Mouse (Mus musculus) kidney, postnatal 4 days (tissue): ENCODE measurements at regions not wholly inside any gene's neighbourhood (a gene's known extent, or its start where the extent isn't known, plus 50 kb on each side); places are given as distances from the start of the nearest gene placed in this dataset.

Experiments
- DNase-seq, 2 experiments: peaks; one replicate each; pipeline ENCODE4 v3.0.0; 2021; ENCODE audit warnings: mixed read lengths in 2 of 2

DNA sequence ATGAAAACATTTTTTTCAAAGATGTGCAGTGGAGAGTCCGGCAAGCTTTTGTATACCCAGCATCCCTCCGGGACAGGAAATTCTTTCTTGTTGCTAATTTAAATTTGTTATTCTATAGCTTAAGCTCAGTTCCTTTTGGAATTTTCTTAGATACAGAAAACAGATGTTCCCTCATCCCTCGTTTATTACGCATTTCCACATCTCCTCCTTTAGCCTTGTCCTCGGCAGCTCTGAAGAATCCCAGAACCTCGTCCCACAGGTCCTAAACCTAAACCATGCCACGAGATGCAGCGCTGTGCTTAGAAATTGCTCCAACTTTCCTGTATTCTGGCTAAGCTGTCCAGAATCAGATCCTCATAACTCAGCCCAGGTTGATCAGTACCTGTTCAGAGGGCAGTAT lies 332.0 kb downstream of the Adgrl2 start:
- no peak for DNase-seq

DNA sequence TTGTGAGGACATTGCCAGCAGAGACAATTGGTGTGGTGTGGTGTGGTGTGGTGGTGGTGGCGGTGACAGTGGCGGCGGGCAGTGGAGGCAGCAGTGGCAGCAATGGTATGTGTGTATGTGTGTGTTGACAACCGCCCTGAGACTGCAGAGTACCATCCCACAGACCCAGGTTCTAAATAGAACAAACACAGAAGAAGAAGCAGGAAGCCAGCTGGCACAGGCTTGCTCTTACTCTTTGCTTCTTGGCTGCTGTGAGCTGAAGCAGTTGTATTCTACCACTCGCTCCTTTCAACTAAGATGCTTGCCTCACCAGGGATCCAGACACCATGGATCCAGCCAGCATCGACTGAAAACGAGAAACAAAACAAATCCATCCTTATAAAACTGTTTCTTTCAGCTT lies 334.2 kb downstream of the Adgrl2 start:
- no peak for DNase-seq

DNA sequence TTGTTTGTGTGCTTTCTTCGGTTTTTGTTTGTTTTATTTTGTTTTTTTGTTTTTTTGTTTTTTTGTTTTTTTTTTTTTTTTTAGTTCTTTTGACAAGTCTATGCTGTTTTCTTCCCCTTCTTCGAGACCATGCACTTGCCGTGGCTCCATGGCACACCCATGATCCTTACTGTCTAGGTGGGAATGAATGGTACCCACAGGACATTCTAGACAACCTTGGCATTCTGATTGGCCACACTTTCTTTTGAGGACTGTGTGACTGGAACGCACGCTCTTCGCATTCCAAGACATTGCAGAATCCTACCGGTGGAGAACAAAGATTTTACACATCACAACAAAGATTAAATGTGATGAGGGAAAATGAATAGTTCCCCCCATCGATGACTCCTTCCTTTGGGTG lies 340.1 kb downstream of the Adgrl2 start:
- no peak for DNase-seq

DNA sequence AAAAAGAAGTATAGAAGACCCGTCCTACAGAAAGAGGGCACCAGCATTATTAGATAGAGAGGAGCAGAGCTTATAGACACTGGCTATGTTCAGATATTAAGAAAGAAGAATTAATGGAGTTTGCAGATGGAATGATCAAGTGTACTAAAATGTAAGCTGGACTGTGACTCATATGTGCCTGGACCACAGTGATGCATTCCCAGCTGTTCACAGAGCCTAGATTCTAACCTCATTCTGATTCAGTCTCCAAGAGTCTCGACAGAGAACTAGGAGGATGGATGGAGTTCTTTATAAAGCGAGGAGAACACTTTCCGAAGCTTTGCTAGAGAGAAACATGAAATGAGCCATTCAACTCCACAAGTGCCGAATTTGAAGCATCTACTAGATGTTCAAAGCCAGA lies 345.4 kb downstream of the Adgrl2 start:
- no peak for DNase-seq

DNA sequence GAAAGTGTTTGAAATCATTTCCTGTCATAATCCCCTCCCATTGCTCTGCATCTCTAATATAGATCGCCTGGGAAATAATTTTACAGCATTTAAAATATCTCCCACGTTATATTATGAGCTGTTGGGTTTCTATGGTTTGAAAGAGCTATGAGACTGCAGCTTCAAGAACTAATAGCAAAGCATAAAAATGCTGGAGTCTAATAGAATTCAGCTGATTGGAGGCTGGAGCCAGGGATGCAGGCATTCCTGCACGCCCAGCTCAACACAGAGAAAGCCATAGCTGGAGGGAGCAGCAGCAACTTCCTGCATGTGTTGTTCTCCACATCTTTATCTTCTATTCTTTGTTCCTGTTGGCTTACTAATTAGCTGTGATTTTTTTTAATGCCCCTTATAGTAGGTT lies 348.8 kb downstream of the Adgrl2 start:
- peak in 1 of 2 experiments; percentile 17 for DNase-seq

DNA sequence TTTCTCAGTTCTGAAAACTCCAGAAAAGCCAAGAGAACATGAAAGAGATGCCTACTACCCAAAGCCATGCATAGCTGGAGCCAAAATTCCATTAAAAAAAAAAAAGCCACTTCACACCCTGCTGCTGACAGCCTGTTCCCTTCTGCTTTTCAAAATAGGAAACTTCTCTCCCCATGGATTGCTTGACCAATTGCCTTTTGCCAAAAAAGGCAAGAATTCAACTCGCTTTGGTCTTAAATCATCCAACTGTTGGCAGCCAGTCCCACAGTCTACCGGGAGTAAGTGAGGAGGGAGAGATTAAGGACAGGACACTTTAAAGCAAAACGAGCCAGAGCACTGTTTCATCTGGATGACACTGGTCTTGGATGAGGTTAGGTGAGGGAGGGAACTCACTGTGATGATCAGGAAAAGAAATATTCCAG lies 349.7 kb downstream of the Adgrl2 start:
- DNase-seq: peak; percentile 47 to 69

DNA sequence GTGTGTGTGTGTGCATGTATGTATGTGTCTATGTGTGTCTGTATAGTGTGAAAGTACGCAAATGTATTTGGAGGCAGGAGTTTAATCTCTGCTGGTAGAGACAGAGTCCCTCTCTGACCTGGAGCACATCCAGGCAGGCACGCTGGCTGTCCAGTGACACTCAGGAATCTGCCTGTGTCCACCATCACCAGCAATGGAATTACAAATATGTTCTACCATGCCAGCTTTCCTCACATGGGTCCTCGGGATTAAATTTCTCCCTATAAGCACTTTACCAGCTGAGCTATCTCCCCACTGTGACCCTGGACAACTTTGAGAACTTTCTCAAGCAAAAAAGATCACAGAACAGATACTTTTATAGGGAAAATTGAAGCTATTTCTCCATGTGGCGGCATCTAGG lies 355.3 kb downstream of the Adgrl2 start:
- no peak for DNase-seq

DNA sequence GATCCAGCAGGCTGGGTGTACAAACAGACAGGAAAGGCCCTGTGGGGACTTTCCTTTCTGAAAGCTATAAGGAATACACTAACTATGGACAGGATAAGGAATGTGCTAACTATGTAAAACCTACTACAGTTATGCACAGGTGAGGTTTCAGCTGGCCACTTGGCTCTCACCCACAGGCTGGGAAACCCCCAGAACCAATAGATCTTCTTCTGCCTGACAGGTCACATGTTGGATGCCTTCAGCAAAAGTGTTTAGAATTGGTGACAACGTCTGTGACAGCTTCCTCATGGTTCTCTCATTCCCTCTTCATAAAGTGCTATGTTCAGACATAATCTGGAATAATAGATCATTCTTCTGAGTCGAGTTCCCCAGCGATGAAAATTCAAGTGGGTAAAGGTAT lies 356.0 kb downstream of the Adgrl2 start:
- no peak for DNase-seq

DNA sequence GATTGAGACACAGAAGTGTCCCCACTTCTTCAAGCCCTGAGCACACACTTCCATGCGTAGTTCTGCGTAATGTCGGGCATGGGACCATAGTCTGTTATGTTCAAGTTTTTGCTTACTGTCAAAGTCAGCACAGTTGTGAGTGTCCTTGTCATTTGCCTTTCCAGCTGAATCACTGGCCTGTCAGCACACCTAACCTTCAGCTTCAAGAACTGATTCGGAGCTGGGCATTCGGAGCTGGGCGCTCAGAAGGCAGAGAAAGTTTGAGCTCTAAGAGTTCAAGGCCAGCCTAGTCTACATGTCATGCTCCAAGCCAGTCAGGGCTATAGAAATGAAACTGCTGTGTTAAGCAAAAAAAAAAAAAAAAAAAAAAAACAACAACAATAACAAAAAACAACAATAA lies 357.1 kb downstream of the Adgrl2 start:
- DNase-seq: no peak

DNA sequence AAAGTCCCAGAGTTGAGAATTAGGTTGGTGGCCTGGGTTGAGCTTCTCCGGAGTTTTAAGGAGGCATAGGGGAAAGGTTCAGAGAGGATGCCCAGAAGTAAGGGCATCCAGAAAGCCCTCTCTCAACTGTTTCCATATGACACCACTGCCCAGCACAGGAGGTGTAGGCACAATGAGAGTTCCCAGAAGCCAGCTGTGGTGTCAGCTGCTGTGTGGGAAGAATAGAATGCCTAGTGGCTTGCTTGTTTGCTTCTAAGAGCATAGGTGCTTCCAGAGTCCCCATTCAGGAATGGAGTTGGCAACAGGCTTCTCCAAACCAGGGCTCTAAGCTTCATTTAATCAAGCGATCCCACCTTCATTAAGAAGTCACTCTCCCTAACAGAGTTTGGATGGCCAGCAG lies 357.9 kb downstream of the Adgrl2 start:
- no peak for DNase-seq

DNA sequence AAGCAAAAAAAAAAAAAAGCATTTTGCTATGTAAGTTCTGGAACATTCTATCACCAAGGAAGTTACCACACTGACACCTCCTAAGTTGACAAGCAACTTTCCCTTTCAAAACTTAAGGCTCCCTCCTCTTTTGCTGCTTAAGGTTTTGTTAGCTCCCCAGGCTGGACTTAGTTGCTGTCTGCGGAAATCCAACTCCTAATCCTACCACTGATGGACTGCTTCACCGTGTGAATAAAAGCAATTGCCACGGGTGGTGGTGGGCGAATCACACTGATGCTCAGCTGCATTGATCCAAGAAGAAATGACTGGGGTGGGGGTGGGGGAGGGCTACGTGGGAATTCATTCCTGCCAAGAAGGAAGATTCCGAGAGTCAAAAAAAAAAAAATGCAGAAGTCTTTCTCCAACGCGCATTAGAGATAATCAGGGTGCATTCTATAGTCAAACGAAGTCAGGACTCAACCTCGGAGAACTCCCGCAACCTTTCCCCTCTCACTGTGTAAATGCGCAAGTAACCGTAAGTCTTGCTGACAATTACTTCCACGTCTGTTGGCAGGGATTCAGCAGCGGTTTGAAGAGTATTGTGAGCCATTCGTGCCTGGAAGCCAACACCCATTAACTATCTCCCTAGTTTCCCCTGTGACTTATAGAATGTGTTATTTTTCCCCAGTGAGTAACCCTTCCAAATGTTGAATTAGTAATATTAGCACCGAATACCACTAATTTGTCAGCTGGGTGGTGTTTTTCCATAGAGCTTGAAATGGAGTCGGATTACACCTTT lies 358.8 kb downstream of the Adgrl2 start:
- DNase-seq: peak; percentile 12 to 29

DNA sequence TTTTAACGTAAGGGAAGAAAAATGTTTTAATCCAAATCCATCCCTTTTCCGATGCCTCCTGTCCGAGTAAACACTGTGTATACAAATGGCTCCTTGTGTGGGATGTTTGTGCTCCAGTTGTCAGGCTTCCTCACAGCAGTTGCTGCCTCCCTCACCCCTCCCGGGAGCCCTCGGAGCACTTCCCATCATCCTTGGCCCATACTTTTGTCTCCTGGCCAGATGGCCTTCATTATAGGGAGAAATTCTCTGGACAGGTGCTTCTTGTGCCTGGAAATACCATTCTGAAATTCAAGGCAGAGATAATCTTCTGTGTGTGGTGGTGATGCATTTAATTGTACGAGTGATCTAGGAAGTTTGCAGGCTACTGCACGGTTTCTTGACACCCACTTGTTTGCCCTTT lies 359.5 kb downstream of the Adgrl2 start:
- DNase-seq: no peak

DNA sequence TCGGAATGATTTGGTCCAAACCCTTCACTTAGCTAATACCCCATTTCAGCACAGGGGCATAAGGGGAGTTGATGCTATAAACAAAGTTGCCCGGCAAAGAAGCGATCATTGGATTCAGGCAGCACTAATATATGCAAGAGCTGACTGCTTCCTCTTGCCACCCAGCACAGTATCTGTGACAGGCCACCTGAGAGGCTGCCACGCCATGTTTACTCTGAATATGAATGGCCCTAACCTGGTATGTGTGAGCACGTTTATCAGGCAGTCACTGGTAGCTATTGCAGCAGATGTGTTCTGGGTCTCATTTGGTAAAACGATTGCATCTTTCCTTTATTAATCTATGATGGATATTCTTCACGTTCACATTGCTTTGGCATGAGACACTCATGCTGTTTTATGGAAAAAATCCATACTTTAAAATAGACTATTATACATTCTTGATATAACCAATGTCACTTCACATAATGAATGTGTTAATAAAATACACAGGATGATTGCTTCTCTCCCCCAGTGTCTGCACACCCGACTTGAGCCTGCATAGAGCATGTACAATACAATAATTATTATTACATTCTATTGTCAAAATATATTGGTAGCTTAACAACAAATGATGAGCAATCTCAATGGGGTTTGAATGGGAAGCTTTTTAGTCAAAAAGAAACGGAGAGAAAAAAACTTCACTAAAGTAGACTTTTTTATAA lies 375.2 kb downstream of the Adgrl2 start:
- no peak for DNase-seq

DNA sequence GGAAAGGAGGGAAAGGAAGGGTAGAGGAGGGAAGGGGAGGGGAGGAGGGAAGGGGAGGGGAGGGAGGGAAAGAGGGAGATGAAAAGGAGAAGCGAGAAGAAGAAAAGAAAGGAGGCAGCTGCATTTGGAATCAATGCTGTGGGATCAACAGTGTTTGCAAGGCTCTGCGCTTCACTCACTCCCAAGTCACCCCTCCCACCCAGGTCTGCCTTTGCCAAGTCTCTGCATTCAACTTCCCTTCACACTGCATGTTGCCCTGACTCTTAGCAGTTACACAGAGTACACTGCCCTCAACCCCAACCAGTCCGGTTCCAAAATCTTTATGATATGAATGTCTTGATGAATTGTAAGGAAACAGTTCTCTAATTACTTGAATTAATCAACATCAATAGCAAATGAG lies 376.9 kb downstream of the Adgrl2 start:
- no peak for DNase-seq

DNA sequence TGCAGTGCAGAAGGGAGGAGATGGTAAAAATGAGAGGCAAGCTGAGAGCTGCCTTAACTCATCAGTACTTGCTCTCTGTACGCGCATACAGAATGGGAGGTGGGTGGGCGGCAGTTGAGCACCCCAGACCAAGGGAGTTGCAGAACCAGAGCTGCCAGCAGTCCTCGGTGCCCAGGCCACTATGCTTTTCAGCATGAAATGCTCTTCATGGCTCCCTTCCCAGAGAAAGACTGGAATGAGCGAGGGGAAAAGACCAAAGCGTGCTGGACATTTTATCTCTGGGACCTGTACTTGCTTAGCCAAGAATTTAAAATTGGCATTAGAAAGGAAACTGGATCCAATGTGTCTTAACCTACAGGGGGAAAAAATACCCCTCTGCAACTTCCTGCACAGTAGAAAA lies 387.1 kb downstream of the Adgrl2 start:
- no peak for DNase-seq

DNA sequence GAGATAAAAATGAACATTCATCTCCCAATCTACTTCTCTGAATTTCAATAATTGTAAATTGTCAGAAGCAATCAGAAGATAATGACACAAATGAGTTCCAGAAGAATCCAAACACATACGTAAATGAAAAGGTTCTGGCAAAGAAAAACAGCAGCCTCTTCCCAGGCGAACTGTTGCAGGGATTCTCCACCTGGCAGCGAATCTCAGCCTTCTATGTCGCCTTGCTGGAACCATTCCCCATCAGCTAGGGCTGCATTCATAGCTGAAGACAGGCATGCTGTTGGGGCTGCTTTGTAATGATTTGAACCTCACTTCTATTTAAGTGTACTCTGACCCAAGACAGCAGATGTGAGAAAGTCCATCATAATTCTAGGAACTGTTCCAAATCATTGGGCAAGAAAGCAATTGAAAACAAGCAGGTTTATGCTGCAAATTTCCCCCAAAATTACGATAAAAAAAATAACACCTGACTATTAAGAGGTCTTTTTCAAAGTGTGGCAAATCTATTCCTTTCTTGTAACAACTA lies 387.6 kb downstream of the Adgrl2 start:
- no peak for DNase-seq

DNA sequence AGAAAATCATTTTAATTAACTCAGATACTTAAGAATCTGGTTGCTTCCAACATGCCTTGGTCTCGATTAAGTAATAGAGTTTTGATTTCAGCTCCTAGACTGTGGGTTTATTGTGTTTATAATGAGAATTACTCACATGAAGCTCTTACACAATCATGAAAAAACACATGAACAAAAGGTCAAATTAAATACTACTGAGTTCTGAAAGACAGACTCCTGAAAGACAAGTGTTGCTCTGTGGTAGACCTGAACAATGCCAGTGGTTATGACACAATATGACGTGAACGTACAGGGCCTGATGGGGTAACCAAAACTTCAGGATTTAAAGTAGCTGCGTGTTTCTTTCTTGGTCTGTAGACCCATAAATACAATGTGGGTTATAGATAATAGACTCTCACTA lies 394.8 kb downstream of the Adgrl2 start:
- DNase-seq: no peak

DNA sequence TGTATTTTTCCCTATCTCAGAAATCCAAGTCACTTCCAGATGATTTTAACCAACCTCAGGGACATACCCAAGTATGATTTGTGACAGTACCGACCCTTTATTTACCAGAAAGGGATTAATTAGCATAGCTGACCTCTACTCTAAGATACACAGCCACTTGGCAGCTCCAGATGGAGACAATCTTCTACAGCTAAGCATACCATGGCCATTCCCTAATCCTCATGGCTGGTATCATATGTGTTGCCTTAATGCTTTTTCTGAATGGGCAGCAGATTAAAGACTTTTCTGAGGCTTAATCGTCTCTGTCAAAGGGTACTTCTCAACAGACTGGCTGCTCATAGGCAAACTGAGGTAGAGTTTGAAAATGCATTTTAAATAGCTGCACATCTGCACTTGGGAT lies 400.8 kb downstream of the Adgrl2 start:
- DNase-seq: no peak

DNA sequence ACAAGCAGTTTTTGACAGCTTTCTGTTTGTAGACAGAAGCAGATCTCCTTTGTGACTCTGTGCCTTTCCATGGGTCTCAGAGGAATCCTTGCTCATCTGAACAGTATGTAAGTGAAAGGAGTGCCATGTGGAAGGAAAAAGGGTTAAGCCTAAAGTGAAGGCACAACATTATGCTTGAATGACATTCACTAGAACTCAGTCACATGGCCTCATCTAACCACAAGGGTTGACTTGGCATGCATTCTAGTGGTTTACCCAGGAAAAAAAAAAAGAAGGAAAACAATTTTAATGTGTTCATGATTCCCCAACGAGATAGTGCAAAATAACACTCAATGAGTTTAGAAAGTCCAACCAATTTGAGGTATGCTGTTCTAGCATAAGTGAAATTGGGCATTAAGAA lies 414.6 kb downstream of the Adgrl2 start:
- no peak for DNase-seq

DNA sequence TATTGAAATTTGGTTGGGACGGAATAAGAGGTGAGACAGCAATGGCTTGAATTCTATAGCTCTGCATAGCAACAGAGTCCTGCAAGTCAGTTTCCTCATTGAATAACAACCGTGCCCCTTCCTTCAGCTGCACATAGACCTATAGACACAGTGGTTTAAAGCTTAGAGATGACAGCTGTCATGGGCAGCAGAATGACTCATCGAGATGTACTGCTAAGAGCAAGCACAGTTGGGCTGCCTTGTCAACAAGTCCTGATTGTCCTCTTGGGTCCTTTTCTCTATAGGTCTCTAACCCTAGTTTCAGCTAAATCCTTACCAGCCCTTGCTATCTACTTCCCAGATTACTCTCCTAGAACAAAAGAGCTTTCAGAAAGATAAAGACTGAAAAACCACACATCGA lies 417.9 kb downstream of the Adgrl2 start:
- DNase-seq: no peak

DNA sequence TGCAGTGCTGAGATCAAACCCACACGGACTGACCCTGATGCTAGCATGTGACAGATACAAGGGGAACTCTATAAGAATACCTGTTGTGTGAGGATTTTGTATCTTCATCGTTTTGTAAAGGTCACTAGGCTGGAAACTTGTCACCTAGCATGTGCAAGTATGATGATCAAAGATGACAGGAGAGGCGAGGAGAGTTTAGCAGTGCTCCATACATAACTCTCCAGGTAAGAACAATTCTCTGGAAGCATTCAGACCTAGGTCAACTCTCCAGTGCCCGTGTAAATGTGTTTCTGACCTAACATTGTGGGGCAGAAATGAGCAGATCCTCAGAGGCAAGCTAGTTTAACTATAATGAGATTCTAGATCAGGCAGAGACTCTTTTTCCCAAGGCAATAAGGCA lies 425.6 kb downstream of the Adgrl2 start:
- DNase-seq: no peak

DNA sequence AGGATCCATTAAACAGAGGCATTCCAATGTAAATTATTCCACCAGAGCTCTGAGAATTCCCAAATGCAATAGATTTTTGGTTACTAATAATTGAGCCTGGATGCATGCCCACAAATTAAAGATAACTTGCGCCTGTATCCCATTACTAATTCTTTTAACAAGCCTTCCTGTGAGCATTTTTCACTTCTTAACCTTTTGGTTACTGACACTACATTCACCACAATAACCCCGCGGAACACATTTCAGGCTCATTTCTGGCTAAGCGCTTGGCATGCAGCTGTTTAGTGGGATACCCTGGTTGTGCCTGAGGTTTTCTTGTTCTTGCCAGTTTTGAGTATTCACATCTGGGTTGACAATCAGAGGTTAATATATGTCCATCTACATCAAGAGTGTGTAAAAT lies 429.1 kb downstream of the Adgrl2 start:
- DNase-seq: no peak

DNA sequence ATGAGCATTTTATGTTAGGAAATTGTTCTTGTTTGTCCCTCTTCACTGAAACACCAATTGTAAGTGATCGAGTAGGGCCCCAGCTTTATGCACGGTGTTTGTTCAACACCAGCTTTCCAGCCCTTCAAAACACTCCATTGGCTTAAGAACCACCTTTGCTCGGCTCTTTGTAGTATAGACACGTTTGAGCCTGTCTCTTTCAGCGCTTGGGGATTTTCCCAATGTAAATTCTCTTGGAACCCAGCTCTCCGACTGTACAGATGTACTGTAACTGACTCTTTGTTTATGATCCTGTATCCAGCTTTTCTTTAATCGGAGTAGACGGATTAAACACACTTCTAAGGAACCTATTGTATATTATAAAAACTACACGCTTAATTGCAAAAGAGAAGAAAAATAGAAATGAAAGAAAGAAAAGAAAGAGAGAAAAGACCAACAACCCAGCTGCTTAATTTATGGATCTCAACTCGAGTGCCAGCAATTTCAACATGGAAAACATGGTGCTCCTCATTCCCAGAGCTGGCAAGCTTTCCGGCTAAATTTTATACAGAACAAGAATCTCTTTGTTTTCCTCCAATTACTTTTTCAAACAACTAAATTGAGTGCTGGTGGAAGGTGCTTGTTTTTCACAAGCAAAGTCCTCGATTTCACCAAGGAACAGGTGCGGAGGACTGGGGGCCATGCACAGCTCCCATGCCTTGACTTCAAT lies 430.4 kb downstream of the Adgrl2 start:
- no peak for DNase-seq
